Mouse (Mus musculus) gastrocnemius, adult 2 months (tissue): ENCODE results near the gene Pth1r. TPM values are rescaled to one million over a fixed set of nuclear protein-coding genes. Genes with fewer than 3 reads are reported as not detected.

Experiments
- DNase-seq: peaks from one replicate; pipeline ENCODE4 v3.0.0; 2022
- H3K27ac ChIP-seq: fragments of 200-600 bp; 2 replicates; pipeline ENCODE4 v1.8.1; 2022; ENCODE audit warnings: mild to moderate bottlenecking
- H3K4me3 ChIP-seq: fragments of 200-600 bp; 2 replicates; pipeline ENCODE4 v1.8.1; 2022; ENCODE audit warnings: mild to moderate bottlenecking, moderate library complexity
- CTCF ChIP-seq: fragments of 200-600 bp; IDR thresholded peaks from 2 replicates; pipeline ENCODE4 v1.8.1; 2022; ENCODE audit warnings: antibody characterized with exemption, mild to moderate bottlenecking, moderate library complexity
- intact Hi-C: fragments of 180-260 bp; cut with DNase I; formaldehyde crosslinking; loops from one replicate; pipeline ENCODE4 v1.15.1; 2025
- long read RNA-seq, 2 experiments: library from polyadenylated mRNA; stranded (forward); transcript quantifications; one replicate each; pipeline ENCODE4 v2.0.0; 2021
- total RNA-seq, 2 experiments: library from RNA; stranded (reverse); gene quantifications; 2 replicates each; pipeline ENCODE4 v1.2.3; 2021

Gene Pth1r
- total RNA-seq = 1 to 10 TPM in 1 of 2 experiments, under 1 TPM in 1; 0.99 to 1.3 TPM
- long read RNA-seq, experiment 1, partial matches to known transcripts = 0 of 2 reads
- long read RNA-seq, experiment 1, other reads (novel, unspliced or antisense) = 1 of 2 reads
- long read RNA-seq, experiment 2, partial matches to known transcripts = 0 of 3 reads
- long read RNA-seq, experiment 2, other reads (novel, unspliced or antisense) = 2 of 3 reads

GRCm38 (mm10) chr9:110746961-110747360 lies at the start of gene Pth1r:
Gene Pth1r (minus strand): TSS chr9:110747145.
- intact Hi-C loops = no loop called here
- no peak within 1 kb of the TSS for H3K27ac ChIP-seq
- DNase-seq = no peak
- no peak for TF ChIP-seq CTCF
- no peak within 1 kb of the TSS for H3K4me3 ChIP-seq

GRCm38 (mm10) chr9:110790462-110790861 lies 43.5 kb upstream of the Pth1r start:
- DNase-seq = no peak
- intact Hi-C loops = no loop called here
- Histone ChIP-seq H3K27ac (no peak overlapping the region), H3K4me3 (no peak overlapping the region)
- no peak for TF ChIP-seq CTCF

GRCm38 (mm10) chr9:110788169-110788568 lies 41.2 kb upstream of the Pth1r start:
- DNase-seq = no peak
- no peak for TF ChIP-seq CTCF
- Histone ChIP-seq H3K4me3 (no peak overlapping the region), H3K27ac (no peak overlapping the region)
- intact Hi-C loops = no loop called here

GRCm38 (mm10) chr9:110783611-110784010 lies 36.7 kb upstream of the Pth1r start:
- intact Hi-C loops = loop anchor here (2.0 to 5.0 kb wide), 2 partner anchors 55 to 151 kb away; no protein-coding TSS in a partner anchor
- Histone ChIP-seq H3K4me3 (no peak overlapping the region), H3K27ac (no peak overlapping the region)
- DNase-seq = no peak
- TF ChIP-seq CTCF = no peak

GRCm38 (mm10) chr9:110781731-110782130 lies 34.8 kb upstream of the Pth1r start:
- intact Hi-C loops = loop anchor here (1.0 to 5.0 kb wide), 6 partner anchors 53 to 370 kb away; no protein-coding TSS in a partner anchor
- peak overlapping the region; percentile 81 for H3K27ac ChIP-seq
- no peak for TF ChIP-seq CTCF

GRCm38 (mm10) chr9:110781256-110781721 lies 34.3 kb upstream of the Pth1r start:
- DNase-seq = peak; percentile 97
- H3K27ac ChIP-seq = peak overlapping the region; percentile 81
- peak overlapping the region; percentile 79 for H3K4me3 ChIP-seq
- intact Hi-C loops = loop anchor here (1.0 to 5.0 kb wide), 4 partner anchors 65 to 370 kb away; no protein-coding TSS in a partner anchor
- TF ChIP-seq CTCF = peak; percentile 88

More at GRCm38 (mm10) chr9:110781731-110782130, 34.8 kb upstream of the Pth1r start:
- peak; percentile 95 for DNase-seq
- H3K4me3 ChIP-seq = peak overlapping the region; percentile 79

- Histone ChIP-seq H3K4me3 (no peak overlapping the region), H3K27ac (no peak overlapping the region)
- peak; percentile 26; the same call in 1 of the 2 replicates for TF ChIP-seq CTCF
- no peak for DNase-seq
- intact Hi-C loops = no loop called here
These were observed 32.4 kb upstream of the Pth1r start for GRCm38 (mm10) chr9:110779242-110779913.

GRCm38 (mm10) chr9:110778559-110778958 lies 31.6 kb upstream of the Pth1r start:
- intact Hi-C loops = no loop called here
- DNase-seq = no peak
- H3K27ac ChIP-seq = no peak overlapping the region
- TF ChIP-seq CTCF = 0 out of 2 replicates have a peak, but pooled peaks have one; percentile 2
- no peak overlapping the region for H3K4me3 ChIP-seq

- Histone ChIP-seq H3K4me3 (no peak overlapping the region), H3K27ac (no peak overlapping the region)
- intact Hi-C loops = no loop called here
- TF ChIP-seq CTCF = no peak
- DNase-seq = no peak
These were observed 31.2 kb upstream of the Pth1r start for GRCm38 (mm10) chr9:110778100-110778499.

GRCm38 (mm10) chr9:110775269-110776022 lies 28.5 kb upstream of the Pth1r start:
- Histone ChIP-seq H3K27ac (no peak overlapping the region), H3K4me3 (no peak overlapping the region)
- no peak for DNase-seq
- intact Hi-C loops = no loop called here
- TF ChIP-seq CTCF = no peak

GRCm38 (mm10) chr9:110774403-110775268 lies 27.7 kb upstream of the Pth1r start:
- Histone ChIP-seq H3K4me3 (no peak overlapping the region), H3K27ac (no peak overlapping the region)
- intact Hi-C loops = no loop called here
- no peak for TF ChIP-seq CTCF
- DNase-seq = no peak

- DNase-seq = no peak
- no peak for TF ChIP-seq CTCF
- H3K27ac ChIP-seq = no peak overlapping the region
- H3K4me3 ChIP-seq = no peak overlapping the region
- intact Hi-C loops = no loop called here
These were observed 25.4 kb upstream of the Pth1r start for GRCm38 (mm10) chr9:110772336-110772735.
